Mouse (Mus musculus): Measurements from ENCODE around the gene Heatr9. TPM values are rescaled to one million over a fixed set of nuclear protein-coding genes. Genes with fewer than 3 reads are reported as not detected.

The Heatr9 gene
- polyA plus RNA-seq, 1 experiment from 2014 or later: not detected

DNA sequence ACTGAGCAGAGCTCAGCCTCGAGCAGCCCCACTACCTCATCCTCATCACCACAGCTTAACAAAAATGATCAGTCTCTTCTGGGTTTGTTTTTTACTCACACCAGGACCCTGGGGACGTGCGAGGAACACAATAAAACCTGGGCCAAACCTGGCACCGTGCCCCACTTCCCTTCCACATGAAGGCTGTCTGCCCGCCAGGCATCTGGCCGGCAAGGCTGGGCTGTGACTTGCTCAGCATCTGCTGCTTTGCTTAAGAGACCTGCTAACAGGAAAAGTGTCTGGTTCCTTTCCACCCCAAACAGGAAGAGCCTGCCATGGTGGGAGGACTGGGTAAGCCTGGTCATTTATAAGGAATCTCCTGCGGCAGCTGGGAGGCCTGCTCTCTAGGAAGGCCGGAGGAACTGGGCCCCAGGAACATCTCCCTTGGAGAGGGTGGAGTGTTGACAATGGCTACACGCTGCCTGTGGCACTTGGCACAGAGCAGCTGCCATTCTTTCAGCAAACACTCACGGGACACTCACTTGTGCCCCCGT lies 54.8 kb downstream of the Heatr9 start:
- peaks cover 11% of the 10 kb centered on the region for H3K27me3 ChIP-seq (ENCODE audit: control insufficient read depth, insufficient read depth, low read length)
- no peak for ATAC-seq (ENCODE audit: low read depth)
- no peaks in the 10 kb centered on the region for H3K9me3 ChIP-seq (ENCODE audit: control insufficient read depth, low read length)
- H3K4me3 ChIP-seq (ENCODE audit: low read depth, low read length): no peak overlapping the region
- H3K4me2 ChIP-seq (ENCODE audit: low read depth, low read length): no peak overlapping the region
- H3K4me1 ChIP-seq (ENCODE audit: control insufficient read depth, insufficient read depth, low read length): 0 out of 2 replicates have a peak, but pooled peaks cover 6% of the 10 kb centered on the region
- WGBS: 55% methylated on average over 11 of the region's 11 CpGs
- H3K27ac ChIP-seq (ENCODE audit: low read depth, low read length): no peak overlapping the region
- H3K36me3 ChIP-seq (ENCODE audit: control insufficient read depth, insufficient read depth, low read length): no peaks in the 10 kb centered on the region
- no peak overlapping the region for H3K9ac ChIP-seq (replicated peaks; ENCODE audit: low read depth, low read length)

DNA sequence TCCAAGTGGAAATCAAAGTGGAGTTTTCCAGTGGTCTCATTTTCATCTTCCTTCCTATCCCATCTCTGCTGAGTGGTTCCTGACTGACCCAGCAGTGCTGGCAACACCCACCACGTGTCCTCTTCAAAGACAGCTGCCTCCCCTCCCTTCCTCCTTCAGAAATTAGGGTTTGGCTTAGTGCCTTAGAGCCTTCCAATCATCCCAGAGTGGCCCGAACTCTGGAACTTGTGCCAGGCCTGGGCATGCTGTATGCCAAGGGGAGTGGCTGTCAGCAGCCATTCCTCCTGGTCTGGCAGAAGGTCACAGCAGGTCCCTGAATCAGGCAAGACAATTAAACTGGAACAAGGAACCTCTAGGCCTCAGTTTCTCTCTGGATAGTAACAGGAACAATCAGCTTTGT lies 56.0 kb downstream of the Heatr9 start:
- ATAC-seq (ENCODE audit: low read depth): no peak
- H3K27ac ChIP-seq (ENCODE audit: low read depth, low read length): no peak overlapping the region
- 0 out of 2 replicates have a peak, but pooled peaks cover 6% of the 10 kb centered on the region for H3K4me1 ChIP-seq (ENCODE audit: control insufficient read depth, insufficient read depth, low read length)
- no peaks in the 10 kb centered on the region for H3K36me3 ChIP-seq (ENCODE audit: control insufficient read depth, insufficient read depth, low read length)
- H3K9me3 ChIP-seq (ENCODE audit: control insufficient read depth, low read length): no peaks in the 10 kb centered on the region
- H3K4me2 ChIP-seq (ENCODE audit: low read depth, low read length): no peak overlapping the region
- H3K4me3 ChIP-seq (ENCODE audit: low read depth, low read length): no peak overlapping the region
- peaks cover 19% of the 10 kb centered on the region for H3K27me3 ChIP-seq (ENCODE audit: control insufficient read depth, insufficient read depth, low read length)
- H3K9ac ChIP-seq (replicated peaks; ENCODE audit: low read depth, low read length): no peak overlapping the region
- WGBS: 23% methylated on average over 2 of the region's 2 CpGs

DNA sequence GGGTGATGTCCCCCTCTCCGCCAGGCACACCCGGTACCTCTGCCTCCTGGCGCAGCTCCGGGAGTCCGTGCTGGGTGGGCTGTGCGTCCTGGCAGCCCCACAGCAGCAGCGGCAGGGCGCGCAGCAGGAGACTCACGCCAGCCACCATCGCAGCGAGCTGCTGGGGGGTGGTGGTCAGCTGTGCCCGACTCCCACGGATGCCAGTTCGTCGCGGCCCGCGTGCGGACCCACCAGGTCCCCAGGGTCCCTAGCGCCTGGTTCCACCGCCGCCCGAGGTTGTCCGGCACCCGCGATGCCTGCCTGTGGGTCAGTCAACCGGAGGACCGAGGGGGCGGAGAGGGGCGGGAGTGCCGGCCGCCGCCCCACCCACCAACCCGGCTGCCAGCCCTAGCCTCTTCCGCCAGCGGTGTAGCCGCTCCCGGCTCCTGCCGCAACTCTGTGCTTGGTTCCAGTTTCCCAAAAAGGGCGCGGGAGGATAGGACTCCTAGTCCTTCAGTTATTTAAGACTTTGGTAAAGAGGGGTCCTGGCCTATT lies 59.2 kb downstream of the Heatr9 start, which contains the start of gene Mmp28:
Gene Mmp28 (minus strand): TSS at position 361 of the 534 bp plus-strand sequence.
- no peak; the same call in 1 of the 2 replicates for ATAC-seq (ENCODE audit: low read depth)

More for the DNA sequence above, 59.2 kb downstream of the Heatr9 start, which contains the start of gene Mmp28:
- no peak within 1 kb of the TSS for H3K27ac ChIP-seq (ENCODE audit: low read depth, low read length)
- H3K27me3 ChIP-seq (ENCODE audit: control insufficient read depth, insufficient read depth, low read length): peaks cover 19% of the 10 kb centered on the region
- H3K9ac ChIP-seq (replicated peaks; ENCODE audit: low read depth, low read length): peak within 1 kb of the TSS; percentile 56
- no peaks in the 10 kb centered on the region for H3K36me3 ChIP-seq (ENCODE audit: control insufficient read depth, insufficient read depth, low read length)
- 0 out of 2 replicates have a peak, but pooled peaks cover 6% of the 10 kb centered on the region for H3K4me1 ChIP-seq (ENCODE audit: control insufficient read depth, insufficient read depth, low read length)
- peak within 1 kb of the TSS; percentile 94 for H3K4me2 ChIP-seq (ENCODE audit: low read depth, low read length)
- peak within 1 kb of the TSS; percentile 52 for H3K4me3 ChIP-seq (ENCODE audit: low read depth, low read length)
- no peaks in the 10 kb centered on the region for H3K9me3 ChIP-seq (ENCODE audit: control insufficient read depth, low read length)
- under 1% methylated on average over 36 of the region's 42 CpGs for WGBS

Other genes with a start within 250 kb of the Heatr9 start
- gene Slfn14, start 235.4 kb downstream of the Heatr9 start, polyA plus RNA-seq (2014; fragmentation: Nextera tagmentation; extraction: Ambion mirVana): 0.16 TPM in 1 of 2 replicates, not detected in the other
- gene Ap2b1, start 223.2 kb downstream of the Heatr9 start, polyA plus RNA-seq (2014; fragmentation: Nextera tagmentation; extraction: Ambion mirVana): 155 and 160 TPM in 2 replicates
- 16.3 and 16.8 TPM in 2 replicates for gene Pex12, start 219.6 kb downstream of the Heatr9 start, polyA plus RNA-seq (2014; fragmentation: Nextera tagmentation; extraction: Ambion mirVana)
- 21.3 and 24.0 TPM in 2 replicates for gene Rasl10b, start 113.0 kb downstream of the Heatr9 start, polyA plus RNA-seq (2014; fragmentation: Nextera tagmentation; extraction: Ambion mirVana)
- gene Gas2l2, start 92.7 kb downstream of the Heatr9 start, polyA plus RNA-seq (2014; fragmentation: Nextera tagmentation; extraction: Ambion mirVana): 0.17 and 0.70 TPM in 2 replicates
- 0.62 and 0.76 TPM in 2 replicates for gene 1700020L24Rik, start 84.5 kb downstream of the Heatr9 start, polyA plus RNA-seq (2014; fragmentation: Nextera tagmentation; extraction: Ambion mirVana)
- gene Mmp28, start 59.1 kb downstream of the Heatr9 start, polyA plus RNA-seq (2014; fragmentation: Nextera tagmentation; extraction: Ambion mirVana): 1.9 and 5.7 TPM in 2 replicates
- gene Taf15, start 49.1 kb downstream of the Heatr9 start, polyA plus RNA-seq (2014; fragmentation: Nextera tagmentation; extraction: Ambion mirVana): 9.5 and 20.4 TPM in 2 replicates
- gene Ccl5, start 8.3 kb upstream of the Heatr9 start, polyA plus RNA-seq (2014; fragmentation: Nextera tagmentation; extraction: Ambion mirVana): not detected in 2 replicates
- gene Ccl9, start 56.5 kb upstream of the Heatr9 start, polyA plus RNA-seq (2014; fragmentation: Nextera tagmentation; extraction: Ambion mirVana): 1.4 and 4.0 TPM in 2 replicates
- 1.5 and 2.7 TPM in 2 replicates for gene Ccl6, start 70.9 kb upstream of the Heatr9 start, polyA plus RNA-seq (2014; fragmentation: Nextera tagmentation; extraction: Ambion mirVana)
- not detected in 2 replicates for gene Rpl9-ps1, start 123.4 kb upstream of the Heatr9 start, polyA plus RNA-seq (2014; fragmentation: Nextera tagmentation; extraction: Ambion mirVana)
- 1.2 and 2.3 TPM in 2 replicates for gene Ccl3, start 127.2 kb upstream of the Heatr9 start, polyA plus RNA-seq (2014; fragmentation: Nextera tagmentation; extraction: Ambion mirVana)
- gene Ccl4, start 140.4 kb upstream of the Heatr9 start, polyA plus RNA-seq (2014; fragmentation: Nextera tagmentation; extraction: Ambion mirVana): 0.58 and 0.67 TPM in 2 replicates
- gene Wfdc17, start 181.8 kb upstream of the Heatr9 start, polyA plus RNA-seq (2014; fragmentation: Nextera tagmentation; extraction: Ambion mirVana): 0.57 TPM in 1 of 2 replicates, not detected in the other
- not detected in 2 replicates for gene Wfdc18, start 186.8 kb upstream of the Heatr9 start, polyA plus RNA-seq (2014; fragmentation: Nextera tagmentation; extraction: Ambion mirVana)
- gene Wfdc21, start 224.8 kb upstream of the Heatr9 start, polyA plus RNA-seq (2014; fragmentation: Nextera tagmentation; extraction: Ambion mirVana): 0.98 TPM in 1 of 2 replicates, not detected in the other
- 36.3 and 41.7 TPM in 2 replicates for gene Heatr6, start 231.5 kb upstream of the Heatr9 start, polyA plus RNA-seq (2014; fragmentation: Nextera tagmentation; extraction: Ambion mirVana)

All from neural tube, embryonic 14.5 days (tissue).